Mouse (Mus musculus) E14TG2a.4 (cell line): ENCODE measurements around the gene Doc2b.

Experiments
- CTCF ChIP-seq: conservative IDR thresholded peaks from 2 replicates; pipeline ENCODE4 v1.5.1; 2014; ENCODE audit warnings: low read length
- NANOG ChIP-seq: IDR thresholded peaks from 2 replicates; pipeline ENCODE4 v1.6.1; 2014; ENCODE audit warnings: borderline replicate concordance, low read length, mixed read lengths
- POU5F1 ChIP-seq: IDR thresholded peaks from 2 replicates; pipeline ENCODE4 v1.6.1; 2014; ENCODE audit warnings: low read length, borderline replicate concordance

GRCm38 (mm10) chr11:75833081-75833480, 37.2 kb upstream of the Doc2b start:
- TF ChIP-seq CTCF = no peak
- TF ChIP-seq NANOG = no peak
- TF ChIP-seq POU5F1 = no peak
